Mouse (Mus musculus): ENCODE measurements at regions not wholly inside any gene's neighbourhood (a gene's known extent, or its start where the extent isn't known, plus 50 kb on each side); places are given as distances from the start of the nearest gene placed in this dataset.

- no peak for TF ChIP-seq CTCF (IDR thresholded peaks at IDR 0.05; ENCODE audit: low read depth, low read length)
- no peak for TF ChIP-seq GATA2 (IDR thresholded peaks at IDR 0.05; ENCODE audit: borderline replicate concordance, low read depth, low read length)
- TF ChIP-seq GATA1 (IDR thresholded peaks at IDR 0.05; ENCODE audit: borderline replicate concordance, low read length): no peak
- no peak for TF ChIP-seq TAL1 (conservative IDR thresholded peaks at IDR 0.05; ENCODE audit: low read depth, low read length)
- TF ChIP-seq POLR2AphosphoS5 (IDR thresholded peaks at IDR 0.05; ENCODE audit: insufficient replicate concordance, low read depth, low read length): no peak
Observed at GRCm38 (mm10) chr17:14595525-14595924, 98.5 kb downstream of the Thbs2 start.
